Mouse (Mus musculus) thymus, postnatal 25 days (tissue): ENCODE results near the gene Thap2.

Experiments used
- DNase-seq: peaks from one replicate; pipeline ENCODE4 v3.0.0; 2022

Thap2 gene

GRCm38 (mm10) chr10:115350810-115351397 is 33.3 kb downstream of the Thap2 start:
- DNase-seq, result no peak

GRCm38 (mm10) chr10:115349509-115349908 is 34.7 kb downstream of the Thap2 start:
- no peak for DNase-seq

GRCm38 (mm10) chr10:115349029-115349428 is 35.2 kb downstream of the Thap2 start:
- DNase-seq, result no peak

- no peak for DNase-seq
These were observed 36.1 kb downstream of the Thap2 start for GRCm38 (mm10) chr10:115348131-115348530.

GRCm38 (mm10) chr10:115346444-115346843 is 37.8 kb downstream of the Thap2 start:
- no peak for DNase-seq

GRCm38 (mm10) chr10:115342771-115343425 is 41.3 kb downstream of the Thap2 start:
- DNase-seq, result no peak

GRCm38 (mm10) chr10:115339820-115340328 is 44.4 kb downstream of the Thap2 start:
- DNase-seq, result no peak

GRCm38 (mm10) chr10:115336901-115337300 is 47.3 kb downstream of the Thap2 start:
- no peak for DNase-seq

GRCm38 (mm10) chr10:115333528-115333927 is 50.7 kb downstream of the Thap2 start:
- DNase-seq, result no peak

- no peak for DNase-seq
These were observed 51.2 kb downstream of the Thap2 start for GRCm38 (mm10) chr10:115332997-115333396.

- no peak for DNase-seq
These were observed 51.8 kb downstream of the Thap2 start for GRCm38 (mm10) chr10:115332420-115332952.

- DNase-seq, result no peak
These were observed 55.2 kb downstream of the Thap2 start for GRCm38 (mm10) chr10:115329010-115329530.

- DNase-seq, result peak; percentile 47
These were observed 55.7 kb downstream of the Thap2 start for GRCm38 (mm10) chr10:115328514-115328913.

- DNase-seq, result peak; percentile 76
These were observed 60.9 kb downstream of the Thap2 start for GRCm38 (mm10) chr10:115323295-115323694.

- DNase-seq, result no peak
These were observed 62.8 kb downstream of the Thap2 start for GRCm38 (mm10) chr10:115321317-115322035.
